Mouse (Mus musculus): Measurements from ENCODE around the gene Rabep2. TPM values are rescaled to one million over a fixed set of nuclear protein-coding genes. Genes with fewer than 3 reads are reported as not detected.
"Not testable (repeated sequence)": the region's sequence is repeated elsewhere in the genome, so short reads cannot be mapped to it uniquely, and the experiment has no call there.

Gene Rabep2
- total RNA-seq, 4 experiments from 2014 or later, result 52.1 to 174 (median 93.2) TPM

DNA sequence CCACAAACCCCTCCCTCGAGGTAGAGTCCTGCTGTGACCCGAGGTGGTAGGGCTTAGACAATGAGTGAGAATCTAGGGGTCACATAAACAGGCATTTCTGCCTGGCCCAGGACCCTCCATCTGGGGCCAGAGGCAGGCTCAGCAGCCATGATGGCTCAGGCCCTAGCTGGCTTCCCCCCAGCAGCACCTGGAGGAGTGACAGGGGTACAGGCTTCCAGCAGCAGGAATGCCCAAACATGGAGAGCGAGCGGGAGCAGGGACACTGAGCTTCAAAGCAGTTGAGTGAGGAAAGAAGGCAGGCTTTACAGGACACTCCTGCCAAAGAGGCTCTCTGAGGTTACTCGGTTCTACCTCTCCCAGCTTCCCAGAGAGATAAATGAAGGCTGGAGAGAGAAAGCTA lies 36.3 kb downstream of the Rabep2 start:
- no peak for DNase-seq

DNA sequence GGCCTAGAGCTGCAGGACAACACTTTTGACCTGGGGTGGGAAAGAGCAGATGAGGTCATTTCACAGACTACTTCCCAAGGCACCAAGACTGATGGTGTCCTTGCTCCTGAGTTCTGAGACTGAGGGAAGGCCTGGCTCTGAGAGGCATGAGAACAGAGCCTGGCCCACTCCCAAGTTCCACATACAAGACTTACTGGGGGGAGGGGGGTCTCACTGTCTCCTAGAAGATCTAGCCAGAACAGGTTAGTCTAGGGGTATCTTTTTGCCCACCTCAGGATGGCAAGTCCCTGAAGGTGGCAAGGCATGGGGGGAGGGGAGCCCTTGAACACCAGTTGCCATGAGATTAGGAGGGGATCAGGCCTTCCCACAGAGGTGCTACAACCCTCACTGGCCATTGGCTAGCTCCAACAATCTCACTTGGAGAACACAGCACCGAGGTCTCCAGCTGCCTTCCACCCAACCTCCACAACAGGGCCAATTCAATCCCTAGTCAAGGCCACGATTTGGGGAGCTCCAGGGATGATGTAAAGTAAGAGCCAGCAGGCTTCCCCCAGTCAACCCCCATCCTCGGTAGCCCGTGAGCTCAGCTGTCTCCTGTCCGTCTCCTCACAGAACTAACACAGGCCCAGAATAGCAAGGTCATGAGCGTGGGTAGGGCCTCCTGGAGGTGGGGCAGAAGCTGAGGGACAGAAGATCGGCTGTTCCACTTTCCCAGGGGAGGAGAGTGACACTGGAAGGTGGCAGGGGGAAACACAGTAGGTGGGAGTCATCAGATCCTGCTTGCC lies 36.9 kb downstream of the Rabep2 start:
- DNase-seq, result peak; percentile 59

DNA sequence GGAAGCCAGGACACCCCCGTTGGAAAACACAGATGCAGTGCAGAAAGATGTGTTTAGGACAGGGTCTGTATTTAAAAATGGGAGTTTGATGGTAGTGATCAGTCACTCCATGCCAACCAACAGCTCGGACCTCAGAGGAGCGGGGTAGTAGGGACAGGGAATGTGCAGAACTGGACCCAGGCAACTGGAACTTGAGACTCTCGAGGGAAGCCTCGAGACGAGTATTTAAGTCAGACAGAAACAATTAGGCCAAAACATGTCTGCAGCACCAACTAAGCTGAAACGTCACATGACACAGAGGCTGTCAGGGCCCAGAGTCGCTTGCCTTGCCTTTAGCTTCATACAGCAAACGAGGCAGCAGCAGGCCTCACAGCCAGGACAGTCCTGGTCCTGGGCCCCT lies 37.6 kb downstream of the Rabep2 start:
- no peak for DNase-seq

DNA sequence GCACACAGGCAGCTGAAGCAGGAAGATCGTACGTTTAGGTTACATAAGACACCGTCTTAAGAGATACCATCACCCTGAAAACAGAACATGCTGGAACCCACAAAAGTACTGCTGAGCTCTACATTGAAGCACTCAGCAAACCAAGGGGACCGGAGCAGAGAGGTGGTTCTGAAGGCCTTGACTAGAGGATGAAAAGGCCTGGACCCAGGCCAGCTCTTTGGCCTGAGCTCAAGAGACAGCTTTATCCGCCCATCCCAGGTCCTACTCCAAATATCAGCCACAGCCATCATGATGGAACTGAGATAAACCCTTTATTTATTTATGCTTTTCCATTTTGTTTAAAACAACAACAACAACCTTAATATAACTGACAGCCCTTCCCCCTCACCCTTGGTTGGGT lies 38.1 kb downstream of the Rabep2 start:
- no peak for DNase-seq

DNA sequence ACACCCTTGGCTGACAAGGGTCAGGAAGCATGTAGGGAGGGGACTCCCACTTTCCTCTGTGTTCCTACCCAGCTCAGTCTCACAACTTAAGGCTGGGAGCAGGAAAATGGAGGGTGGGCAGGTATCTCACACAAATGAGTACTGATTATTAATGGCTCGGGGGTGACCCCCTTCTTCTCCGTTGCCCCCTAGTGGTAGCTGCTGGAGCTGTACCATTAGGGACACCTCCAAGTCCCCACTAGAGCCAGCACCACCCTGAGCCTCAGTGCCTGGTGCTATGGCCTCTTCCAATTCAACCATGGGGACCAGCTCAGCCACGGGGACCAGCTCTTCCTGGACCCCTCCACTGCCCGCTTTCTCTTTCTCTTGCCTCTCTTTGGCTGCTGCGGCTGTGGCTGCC lies 38.7 kb downstream of the Rabep2 start:
- DNase-seq, result no peak

DNA sequence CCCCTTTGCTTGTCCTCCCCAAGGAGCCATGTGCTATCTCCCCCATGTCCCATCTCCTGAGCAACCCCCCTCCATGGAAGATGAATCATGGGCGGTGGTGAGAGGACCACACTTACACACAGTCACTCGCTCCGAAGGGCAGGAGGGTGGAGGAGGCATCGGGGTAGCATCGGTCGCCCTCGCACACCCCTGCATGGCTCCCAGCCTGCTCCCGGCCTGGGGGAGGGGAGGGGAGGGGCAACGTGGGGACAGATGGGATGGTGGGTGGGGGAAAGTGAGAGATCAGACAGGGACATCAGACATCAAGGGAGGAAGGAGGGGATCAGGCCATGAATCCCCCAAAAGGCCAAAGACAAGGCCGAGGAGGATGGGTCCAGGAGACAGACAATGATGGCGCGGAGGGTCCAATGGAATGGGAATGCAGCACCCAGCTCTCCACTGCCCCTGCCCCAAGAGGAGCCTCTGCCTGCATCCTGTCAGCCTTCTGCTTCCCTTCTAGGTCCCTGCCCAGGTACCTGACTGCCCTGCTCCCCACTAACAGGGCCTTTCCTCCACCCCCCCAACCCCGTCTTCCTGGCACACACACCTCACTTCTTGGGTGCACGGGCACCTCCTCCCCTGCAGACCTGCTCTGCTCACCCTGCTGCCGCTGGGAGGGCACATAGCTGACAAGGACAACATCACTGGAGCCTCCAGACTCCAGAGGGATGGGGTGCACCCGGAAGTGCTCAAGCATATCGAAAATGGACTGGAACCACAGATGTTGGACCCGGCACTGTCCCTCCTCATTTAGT lies 39.5 kb downstream of the Rabep2 start:
- DNase-seq, result no peak

DNA sequence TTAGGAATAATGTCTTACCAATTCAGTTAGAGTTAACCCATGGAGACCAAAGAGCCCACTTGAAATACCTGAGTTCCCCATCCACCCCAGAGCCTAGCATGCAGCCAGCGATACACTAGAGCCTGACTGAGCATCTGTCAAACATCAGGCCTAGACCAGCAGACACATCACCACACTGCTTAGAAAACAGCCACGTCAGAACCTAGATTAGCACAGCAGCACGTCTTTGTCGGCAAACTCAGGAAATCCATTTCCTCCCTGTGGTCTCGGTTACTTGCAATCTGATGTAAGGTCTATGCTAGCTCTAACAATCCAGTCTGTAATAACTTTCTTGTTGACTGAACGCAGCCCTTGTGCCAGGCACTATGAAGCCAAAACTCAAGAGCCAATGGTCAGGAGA lies 41.5 kb downstream of the Rabep2 start:
- no peak for DNase-seq

DNA sequence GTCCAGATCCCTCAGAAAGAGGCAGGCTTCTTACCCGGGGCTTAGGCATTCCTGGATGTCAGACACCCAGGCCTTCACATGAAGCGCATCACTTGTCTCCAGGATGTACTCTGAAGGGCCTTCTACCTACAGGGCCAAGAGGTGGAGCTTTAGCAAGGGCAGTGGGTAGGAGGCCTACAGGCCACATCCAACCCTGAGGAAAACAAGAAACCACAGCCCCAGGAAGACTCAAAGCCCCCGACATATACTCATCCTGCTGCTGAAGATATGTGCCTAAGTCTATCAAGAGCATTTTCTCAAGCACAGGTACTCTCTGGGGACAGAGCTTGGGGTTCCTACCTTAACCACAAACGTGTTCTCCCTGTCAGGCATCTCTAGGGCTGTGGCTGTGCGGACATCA lies 42.8 kb downstream of the Rabep2 start:
- DNase-seq, result no peak

DNA sequence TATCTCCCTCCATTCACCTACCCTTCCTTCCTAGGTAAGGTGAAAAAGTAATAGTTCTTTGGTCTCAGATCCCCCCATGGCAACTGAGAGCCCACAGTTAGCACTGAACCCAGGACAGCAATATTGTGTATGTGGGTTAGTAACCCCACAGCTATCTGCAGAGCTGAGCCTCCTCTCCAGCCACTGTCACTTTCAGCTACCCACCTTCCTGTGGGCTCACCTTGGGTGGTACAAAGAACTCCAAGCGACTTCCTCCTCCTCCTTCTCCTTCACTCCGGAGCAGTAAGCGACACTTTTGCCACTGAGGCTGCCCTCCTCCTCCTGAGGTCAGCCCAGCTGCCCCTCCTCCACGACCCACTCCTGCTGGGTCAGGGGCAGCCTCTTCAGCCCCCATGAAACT lies 43.3 kb downstream of the Rabep2 start:
- DNase-seq, result no peak

DNA sequence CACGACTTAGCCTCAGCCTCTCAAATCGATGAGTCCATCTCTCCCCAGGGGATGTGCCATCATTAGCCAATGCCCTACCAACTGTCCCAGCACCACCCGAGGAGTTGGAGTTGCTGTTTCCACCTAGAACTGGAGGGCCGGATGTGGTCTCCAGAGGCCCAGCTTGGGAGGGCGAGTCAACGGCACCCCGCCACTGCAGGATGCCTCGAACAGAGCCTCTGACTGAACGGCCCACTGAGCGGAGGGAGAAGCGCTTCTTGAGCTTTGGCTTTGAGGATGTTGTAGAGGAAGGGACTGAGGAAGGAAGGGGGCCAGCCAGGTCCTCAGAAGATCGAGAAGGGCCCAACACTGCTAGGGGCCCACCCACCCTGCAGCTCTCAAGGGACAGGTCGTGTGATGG lies 43.7 kb downstream of the Rabep2 start:
- DNase-seq, result no peak

DNA sequence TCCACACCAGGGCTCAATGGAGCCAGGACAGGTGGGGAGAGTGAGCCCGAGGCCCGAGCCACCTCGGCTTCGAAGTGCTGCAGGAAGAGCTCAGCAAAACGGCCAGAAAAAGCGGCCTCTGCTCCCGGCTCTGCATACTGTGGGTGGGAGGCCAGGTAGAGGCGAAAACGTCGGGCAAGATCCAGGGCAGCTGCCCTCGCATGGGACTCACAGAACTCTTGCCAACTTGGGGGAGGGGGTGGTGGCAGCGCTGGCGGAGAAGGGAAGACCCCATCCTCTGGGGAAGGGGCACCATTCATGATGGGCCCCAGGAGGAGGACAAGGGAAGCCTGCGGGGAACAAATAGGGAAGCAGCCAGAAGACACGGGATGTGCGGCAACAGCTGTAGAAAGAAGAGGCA lies 44.2 kb downstream of the Rabep2 start:
- DNase-seq, result no peak

DNA sequence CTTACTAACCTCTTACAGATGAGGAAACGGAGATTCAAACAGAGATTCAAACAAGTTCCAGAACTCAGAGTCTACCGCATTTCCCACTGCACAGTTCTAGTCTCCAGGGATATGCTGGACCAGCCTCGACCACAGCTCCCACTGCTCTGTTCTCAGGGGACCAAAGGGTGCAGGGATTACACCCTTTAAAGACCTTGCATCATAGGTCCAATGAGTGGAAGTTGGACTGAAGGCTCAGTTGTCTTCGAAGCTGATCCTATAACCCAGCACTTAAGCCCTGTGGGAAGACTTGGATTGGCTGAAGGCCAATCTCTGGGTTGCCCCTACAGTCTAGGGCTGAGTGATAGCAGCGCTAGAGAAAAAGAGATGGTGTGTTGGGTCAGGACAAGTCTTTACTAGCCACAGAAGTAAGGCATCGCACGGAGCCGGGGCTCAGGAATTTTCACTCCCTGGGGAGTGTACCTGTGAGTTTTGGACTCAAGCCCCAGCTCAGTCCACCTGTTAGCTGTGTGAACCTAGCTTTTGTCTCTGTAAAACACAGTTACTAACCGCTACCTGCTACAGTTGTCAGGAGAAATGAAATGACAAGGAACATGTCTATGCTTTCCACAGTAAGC lies 45.0 kb downstream of the Rabep2 start:
- no peak for DNase-seq

DNA sequence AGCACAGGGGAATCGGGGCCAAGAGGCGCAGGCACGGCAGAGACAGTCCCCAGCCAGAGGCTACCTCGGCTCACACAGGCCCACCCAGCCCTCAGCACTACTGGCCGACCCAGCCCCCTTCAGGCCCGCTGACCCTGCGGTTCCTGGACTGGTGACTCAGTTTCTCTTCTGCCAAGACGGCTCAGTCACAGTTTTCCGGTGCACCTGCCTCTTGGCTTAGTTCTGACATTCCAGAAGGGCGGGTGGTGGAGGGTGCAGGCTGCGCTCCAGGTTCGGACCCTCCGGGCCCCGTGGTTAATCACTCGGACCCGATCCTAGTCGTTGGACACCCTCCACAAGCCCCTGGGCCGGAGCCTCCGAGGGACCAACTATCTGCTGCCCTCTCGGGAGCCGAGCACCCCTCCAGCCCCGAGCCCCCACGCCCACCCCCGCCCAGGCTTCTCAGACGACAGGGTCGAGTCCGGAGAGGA lies 46.0 kb downstream of the Rabep2 start:
- DNase-seq, result no peak

DNA sequence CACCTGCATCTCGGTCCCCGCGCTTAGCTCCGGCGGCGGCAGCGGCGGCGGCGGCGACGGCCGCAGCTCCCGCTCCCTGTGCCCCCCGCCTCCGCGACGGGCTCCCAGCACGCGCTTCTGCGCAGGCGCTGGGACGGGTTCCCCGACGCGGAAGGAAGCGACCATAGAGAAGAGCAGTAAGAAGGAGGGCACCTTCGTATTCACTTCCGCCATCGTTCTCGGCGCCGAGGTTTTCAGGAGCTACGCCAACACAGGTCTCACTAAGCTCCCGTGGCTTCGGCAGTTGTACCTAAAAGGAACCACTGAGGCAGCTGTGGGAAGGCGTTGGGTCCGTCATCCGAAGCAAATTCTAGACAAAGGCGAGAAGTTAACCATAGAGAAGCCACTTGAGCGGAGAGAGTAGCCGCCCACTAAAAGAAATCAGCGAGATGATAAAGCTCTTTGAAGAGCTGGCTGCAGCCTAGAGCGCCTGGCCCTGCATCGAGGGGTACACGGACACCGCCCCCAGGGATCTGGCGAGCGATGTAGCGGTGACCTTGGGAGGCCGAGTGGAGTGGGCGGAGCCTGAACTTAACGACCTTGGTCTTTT lies 46.5 kb downstream of the Rabep2 start, which contains the start of gene Sh2b1:
TSS of gene Sh2b1 (minus strand) at position 432 of the 589 bp plus-strand sequence.
- peak; percentile 85 for DNase-seq

DNA sequence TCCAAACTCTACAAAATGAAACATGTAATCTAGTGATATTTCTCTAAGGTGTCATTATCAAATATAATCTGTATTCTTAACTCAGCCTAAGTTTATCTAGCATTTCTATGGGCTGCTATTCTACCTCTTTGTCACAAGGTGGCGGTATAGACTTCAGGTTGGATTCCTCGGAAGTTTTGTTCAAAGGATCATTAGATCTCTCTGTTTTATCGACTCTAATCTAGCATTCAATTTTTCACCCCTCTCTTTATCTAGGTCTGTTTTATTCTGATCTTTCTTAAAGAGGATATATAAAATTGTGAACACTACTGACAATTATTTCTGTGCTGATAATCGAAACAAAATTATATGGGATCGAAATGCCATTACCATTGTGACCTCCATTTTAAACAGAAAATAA lies 53.1 kb downstream of the Rabep2 start:
- DNase-seq, result no peak

DNA sequence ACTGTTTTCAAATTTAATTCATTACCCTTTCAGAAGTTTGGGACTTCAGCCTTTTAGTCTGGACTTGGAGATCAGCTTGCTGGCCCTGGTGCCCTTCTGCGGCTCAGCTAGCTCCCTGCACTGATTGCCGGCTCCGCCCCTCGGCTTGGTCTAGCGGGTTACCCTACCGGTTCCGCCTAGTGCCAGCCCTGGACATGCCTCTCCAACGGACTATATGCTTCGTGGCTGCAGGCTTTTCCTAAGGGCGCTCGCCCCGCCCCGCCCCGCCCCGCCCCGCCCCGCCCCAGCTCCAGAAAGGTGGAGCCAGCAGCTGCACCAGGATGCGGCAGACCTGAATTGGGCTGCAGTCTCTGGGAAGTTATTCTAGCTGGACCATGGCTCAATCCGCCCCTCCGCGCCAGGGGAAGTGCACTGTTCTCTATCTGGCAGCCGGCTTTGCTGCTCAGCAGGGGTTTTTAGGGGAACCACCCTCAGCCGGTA lies 53.9 kb downstream of the Rabep2 start:
- DNase-seq, result peak; percentile 90

DNA sequence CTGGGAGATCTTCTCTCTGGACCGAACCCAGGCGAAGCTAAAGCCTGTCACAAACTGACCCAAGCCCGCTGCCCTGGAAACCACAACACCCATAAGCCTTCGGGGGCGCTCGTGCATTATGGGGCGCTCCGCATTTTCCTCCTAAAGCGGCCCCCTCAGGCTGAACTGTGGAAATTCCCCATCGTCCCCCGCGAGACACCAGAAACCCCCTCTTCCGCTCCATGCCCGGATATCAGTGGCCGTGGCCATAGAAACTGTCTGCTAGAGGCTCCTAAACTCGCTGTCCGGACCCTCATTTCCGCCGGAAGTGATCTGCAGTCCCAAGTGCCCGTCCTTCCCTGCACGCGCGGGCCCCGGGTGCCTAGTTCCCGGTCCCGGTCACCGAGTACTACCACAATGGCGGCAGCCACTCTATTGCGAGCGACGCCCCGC lies 58.5 kb downstream of the Rabep2 start, which contains the start of gene Tufm:
TSS of gene Tufm (plus strand) at position 310 of the 432 bp plus-strand sequence.
- peak; percentile 98 for DNase-seq

DNA sequence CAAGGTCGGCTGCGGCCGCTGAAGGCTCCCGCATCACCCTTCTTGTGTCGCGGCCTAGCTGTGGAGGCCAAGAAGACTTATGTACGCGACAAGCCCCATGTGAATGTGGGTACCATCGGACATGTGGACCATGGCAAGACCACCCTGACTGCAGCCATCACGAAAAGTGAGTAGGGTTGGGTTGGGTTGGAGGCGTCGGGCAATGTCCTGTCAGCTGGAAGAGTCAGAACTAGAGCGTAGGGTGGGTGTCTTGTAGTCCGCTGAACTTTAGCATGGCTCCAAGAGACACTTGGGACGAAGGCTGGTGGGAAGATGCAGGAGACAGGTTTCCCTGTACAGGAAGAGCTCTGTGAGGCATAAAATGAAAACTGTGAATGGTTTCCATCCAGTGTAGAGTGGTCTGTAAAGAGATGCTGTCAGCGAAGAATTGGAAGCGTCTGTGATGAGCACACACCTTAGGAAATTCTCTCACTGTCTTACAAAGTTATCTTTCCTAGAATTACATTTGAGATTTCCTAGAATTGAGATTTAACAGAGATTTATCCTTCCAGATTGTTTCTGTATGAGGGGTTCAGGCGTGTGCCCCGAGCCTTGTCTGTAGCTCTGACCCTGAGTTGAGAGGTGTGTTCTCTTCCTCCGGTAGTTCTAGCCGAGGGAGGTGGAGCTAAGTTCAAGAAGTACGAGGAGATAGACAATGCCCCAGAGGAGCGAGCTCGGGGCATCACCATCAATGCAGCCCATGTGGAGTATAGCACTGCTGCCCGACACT lies 59.2 kb downstream of the Rabep2 start:
- not testable (repeated sequence) for DNase-seq

DNA sequence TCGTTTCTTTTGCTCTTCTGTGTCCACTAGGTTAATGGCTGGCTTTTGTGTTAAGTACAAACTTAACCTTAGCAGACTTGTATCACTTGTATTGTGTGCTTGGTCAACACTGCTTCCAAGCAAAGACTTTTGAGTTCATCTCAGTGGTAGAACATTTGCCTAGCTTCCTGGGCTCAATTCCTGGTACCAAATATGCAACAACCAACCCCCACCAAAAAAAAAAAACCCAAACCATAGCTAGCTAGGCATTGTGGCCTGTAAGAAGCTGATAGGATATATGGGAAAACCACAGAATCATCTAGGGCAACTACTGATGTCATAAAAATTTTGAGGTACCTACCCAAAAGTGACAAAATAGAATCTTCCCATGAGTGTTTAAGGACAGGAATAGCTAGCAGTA lies 62.4 kb downstream of the Rabep2 start:
- no peak for DNase-seq

DNA sequence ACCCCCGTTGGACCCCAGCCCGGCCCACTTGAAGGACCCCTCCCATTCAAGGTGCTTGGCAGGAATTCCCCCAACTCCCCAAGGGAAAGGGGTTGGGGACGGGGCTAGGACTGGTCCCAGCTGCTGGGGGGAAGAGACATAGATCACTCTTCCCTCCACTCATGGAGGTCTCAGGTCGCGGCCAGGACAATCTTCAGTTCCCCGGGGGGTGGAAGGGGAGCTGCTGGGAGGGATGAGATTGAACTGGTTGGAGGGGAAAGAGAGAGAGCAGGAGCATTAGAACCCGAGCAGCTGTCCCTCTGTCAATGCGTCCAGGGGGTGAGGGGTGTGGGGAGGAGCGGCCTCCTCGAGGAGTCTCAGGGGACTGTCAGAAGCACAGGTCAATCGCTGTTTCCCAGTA lies 63.4 kb downstream of the Rabep2 start:
- no peak for DNase-seq

DNA sequence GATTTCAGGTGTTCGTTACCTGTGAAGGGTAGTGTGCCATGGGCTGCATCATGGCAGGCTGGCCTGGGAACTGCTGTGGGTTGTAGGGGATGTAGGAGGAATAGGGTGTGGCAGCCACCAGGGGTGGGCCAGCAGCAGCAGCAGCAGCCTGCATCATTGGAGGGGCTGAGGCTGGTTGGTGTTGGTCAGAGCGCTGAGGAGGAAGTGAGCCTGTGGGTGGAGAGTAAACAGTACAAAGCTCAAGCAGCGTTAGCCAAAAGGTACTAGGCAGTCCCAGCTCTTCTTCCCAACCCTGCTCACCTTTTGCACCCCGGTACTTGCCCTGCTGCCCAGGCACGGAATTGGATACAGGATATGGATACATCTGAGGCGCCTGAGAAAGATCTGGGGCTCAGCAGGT lies 65.6 kb downstream of the Rabep2 start:
- DNase-seq, result no peak

DNA sequence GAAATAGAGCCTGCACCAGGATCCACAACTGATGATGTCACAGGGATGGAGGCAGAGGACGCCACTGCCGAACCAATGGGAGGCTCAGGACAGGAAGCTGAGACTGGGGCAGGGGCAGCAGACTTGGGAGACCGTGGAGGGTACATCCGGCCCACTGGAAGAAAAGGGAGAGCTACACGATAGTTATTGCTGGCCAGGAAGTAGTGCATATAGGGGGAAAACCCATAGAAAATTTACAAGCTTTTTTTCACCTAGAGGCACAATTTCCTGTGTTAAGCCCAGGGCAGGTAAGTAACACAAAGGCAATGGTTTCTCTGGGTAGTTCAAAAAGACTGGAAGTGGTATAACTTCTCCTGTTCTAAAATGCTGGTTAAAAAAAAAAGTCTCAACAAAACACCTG lies 67.9 kb downstream of the Rabep2 start:
- DNase-seq, result no peak
